Mouse (Mus musculus) olfactory bulb, adult 2 months (tissue): ENCODE data around the gene Arntl.
A peak's percentile ranks its signal among the peaks of the same experiment; 100 is the strongest.

ENCODE experiments used
- CTCF ChIP-seq: fragments of 200-500 bp; IDR thresholded peaks from 2 replicates; pipeline ENCODE4 v1.5.1; 2012; ENCODE audit warnings: low read depth, mild to moderate bottlenecking, low read length, moderate library complexity; ENCODE audit not compliant: insufficient read depth
- POLR2A ChIP-seq: fragments of 200-500 bp; IDR thresholded peaks from 2 replicates; pipeline ENCODE4 v1.6.1; 2012; ENCODE audit warnings: mild to moderate bottlenecking, low read depth, low read length, moderate library complexity; ENCODE audit not compliant: insufficient read depth

DNA sequence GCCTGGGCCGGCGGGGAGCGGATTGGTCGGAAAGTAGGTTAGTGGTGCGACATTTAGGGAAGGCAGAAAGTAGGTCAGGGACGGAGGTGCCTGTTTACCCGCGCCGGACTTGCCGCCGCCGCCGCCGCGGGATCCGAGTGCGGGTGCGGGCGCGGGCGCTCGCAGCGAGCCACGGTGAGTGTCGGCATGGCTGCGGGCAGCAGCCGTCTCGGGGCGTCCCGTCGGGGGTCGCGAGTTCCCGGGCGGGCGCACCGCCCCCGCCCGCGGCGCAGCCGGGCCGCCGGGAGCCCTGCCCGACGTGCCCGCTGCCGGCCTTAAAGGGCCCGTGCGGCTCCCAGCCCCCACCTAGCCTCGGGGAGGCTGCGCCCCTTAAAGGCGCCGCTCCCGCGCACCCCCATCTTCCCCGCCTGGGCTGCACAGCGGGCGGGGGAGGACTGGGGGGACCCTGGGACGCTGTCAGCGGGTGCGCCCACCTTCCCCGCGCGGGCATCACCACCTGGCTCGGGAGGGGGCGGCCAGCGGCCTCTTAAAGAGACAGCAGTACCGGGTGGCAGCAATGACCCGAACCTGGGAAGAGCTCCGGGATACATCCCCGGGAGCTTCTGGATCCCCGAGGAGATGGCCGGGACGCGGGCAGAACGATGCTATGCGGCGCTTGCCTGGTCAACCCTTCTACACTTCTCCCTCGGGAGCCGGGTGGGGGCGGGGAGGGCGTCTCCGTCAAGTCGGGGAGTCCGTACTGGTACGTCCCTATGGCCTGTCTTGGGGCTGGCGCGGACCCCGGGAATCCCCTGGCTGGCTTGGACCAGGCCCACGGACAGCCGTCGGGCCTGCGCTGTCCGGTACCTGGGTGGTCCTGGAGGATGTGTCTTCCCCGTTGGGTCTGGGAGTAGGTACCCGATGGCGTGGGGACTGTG is 464 bp downstream of the Arntl start:
- TF ChIP-seq CTCF (no peak), POLR2A (peak; percentile 25; the same call in 1 of the 2 replicates)
